Mouse (Mus musculus) CD4-positive helper T cell, adult 2 months (primary cell): ENCODE results near the gene Ccr7.

ENCODE experiments used
- DNase-seq: peaks from one replicate; pipeline ENCODE4 v3.0.0-alpha.2; 2012; ENCODE audit warnings: low read depth, missing footprints, low spot score

Gene Ccr7

DNA sequence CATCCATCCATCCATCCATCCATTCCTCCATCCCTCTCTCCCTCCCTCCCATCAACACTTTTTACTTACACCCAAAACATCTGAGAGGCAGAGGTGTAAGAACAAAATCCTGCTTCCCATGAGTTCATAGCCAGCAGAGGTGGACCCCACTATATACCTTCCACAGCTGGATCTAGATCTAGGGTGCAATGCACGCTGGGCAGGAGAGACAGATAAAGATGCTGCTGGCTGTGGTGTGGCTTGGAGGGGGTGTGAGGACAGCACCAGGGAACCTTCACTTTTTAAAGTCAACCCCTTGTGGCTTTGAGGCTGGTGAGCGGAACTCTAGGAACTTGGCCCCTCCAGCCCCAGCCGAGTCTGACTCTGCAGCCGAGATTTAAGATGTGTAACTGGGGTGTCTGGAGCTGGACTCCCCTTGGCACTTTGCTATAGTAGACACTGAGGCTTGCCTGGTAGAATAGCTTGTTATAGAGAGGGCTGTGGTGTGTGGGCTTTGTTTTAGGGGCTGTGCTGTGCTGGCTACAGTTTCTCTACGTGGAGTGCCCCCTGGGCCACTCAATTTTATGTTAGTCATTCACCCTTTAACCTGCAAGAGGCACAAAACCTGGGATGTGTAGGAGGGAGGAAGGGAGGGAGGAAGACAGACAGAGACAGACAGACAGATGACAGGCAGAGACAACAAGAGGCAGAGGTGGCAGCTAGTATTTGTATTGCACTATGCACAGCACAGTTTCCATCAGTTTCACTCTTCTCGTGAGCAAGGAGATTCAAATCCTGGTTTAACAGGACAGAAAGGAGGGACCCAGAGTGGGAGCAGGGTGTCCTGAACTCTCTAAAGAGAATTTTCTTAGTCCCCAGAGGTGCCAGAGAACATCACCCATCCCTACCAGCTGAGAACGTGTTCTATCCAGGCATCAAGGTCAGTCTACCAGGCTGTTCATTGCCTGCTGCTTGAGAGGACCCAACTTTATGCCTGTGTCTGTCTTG is 817 bp downstream of the Ccr7 start:
- peak; percentile 49 for DNase-seq

DNA sequence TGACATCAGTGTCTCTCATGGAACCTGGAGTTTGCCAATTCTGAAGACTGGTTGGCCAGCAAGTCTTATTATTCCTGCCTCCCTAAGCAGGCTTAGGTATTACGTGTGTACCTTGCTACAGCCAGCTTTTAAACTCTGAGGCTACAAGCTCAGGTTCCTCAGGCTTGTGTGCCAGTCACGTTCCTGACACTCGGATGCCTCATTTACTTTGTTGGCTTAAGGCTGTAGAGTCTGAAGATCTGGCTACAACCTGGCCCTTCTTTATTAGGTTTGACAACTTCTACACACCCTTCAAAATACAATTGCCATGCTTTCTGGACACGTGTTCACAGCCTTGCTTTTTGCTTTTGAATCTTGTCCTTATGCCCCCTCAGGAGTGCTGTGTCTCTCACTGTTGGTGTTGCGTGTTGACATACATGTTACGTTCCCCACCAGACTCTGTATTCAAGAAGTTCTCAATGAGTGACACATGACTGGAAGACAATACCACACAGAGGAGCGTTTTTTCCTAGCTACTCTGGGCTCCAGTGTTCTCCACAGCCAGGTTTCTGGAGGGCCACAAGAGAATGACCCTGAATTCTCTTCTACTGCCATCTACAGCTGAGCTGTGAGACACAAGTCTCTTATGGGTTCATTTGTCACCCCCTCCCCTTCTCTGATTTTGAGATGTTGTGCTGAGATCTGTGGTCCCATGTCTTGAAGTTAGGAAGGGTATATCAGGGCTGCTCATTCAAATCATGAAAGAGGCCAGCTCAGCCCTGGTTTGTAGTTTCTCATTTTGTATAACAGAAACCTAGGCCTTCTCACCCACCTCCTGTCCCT is 2.3 kb downstream of the Ccr7 start:
- DNase-seq, result peak; percentile 48

DNA sequence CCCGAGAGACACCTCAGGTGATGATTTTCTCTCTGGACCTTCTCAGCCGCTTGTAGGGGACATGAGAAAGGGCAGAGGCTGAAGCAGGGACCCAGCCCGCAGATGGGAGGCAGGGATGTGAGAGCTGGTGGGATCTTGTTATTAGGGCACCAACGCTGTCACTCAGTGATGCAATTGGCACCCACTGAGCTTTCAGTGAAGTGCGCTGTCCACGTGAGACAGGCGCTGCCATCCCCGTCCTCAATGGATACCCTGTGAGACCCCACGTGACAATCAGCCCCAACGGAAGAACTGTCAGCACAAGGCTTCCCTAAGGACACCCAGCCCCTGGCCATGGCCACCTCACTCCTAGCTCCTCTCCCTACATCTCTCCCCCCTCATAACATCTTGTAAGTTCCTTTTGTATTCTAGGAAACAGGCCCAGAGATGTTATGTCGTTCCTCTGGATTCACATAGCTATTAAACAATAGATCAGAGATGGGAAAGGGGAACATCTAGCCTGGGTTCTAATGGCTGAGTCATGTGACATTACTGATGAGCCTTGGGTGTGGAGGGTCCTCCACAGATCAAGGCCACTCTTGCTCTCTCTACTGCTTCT is 3.4 kb downstream of the Ccr7 start:
- peak; percentile 37 for DNase-seq

DNA sequence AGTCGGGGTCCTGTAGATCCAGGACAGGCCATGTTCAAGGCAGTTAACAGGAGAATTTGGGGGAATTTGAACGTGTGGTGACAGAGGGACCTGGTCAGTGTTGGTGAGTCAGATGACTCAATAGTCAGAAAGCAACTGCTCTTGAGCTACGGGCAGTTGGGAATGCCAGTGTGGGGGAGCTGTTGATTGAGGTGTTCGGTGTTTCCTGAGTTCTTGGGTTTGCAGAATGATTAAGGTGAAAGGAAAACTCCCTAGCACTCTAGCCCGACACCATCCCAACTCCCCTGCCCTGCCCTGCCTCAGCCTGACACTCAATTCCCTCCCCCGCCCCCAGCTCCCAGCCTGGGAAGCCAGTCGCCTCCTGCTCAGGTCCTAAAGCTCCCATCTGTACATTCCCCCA is 4.0 kb downstream of the Ccr7 start:
- DNase-seq, result no peak

DNA sequence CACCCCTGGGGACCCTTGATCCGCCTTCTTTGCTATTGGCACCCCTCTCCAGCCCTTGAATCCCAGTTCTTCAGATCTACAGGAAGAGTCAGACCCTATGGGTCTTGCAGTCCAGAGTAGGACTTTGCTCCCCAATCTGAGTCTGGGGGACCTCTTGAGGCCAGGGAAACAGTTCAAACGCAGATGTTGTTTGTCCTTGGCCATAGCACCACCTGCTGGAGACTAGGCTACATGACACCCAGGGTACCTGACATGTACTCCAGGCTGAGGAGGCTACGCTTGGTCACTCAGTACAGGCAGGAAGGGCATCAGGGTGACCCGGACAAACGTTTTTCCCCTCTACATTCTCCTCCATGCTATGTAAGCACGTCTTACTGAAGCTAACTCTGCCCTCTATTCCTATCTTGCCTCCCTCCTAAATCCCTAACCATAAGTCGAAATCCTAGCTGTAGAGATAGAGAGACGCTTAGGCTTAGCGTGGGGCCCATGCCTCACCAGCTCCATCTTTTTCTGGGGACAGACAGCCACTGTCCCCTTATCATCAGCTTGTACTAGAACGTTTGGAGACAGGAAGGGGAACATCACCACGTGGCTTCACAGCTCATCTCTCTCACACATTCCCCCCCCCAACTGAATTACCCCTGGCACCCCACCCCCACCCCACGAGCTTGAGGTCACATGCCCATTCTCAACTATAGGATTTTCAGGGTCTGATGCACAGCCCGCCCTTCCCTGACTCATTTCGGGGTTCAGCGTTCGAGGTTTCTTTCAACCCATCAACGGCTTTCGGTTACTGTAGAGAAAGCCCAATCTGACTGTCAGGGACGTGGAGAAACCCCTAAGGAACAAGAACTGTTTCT is 4.7 kb downstream of the Ccr7 start:
- peak; percentile 87 for DNase-seq

DNA sequence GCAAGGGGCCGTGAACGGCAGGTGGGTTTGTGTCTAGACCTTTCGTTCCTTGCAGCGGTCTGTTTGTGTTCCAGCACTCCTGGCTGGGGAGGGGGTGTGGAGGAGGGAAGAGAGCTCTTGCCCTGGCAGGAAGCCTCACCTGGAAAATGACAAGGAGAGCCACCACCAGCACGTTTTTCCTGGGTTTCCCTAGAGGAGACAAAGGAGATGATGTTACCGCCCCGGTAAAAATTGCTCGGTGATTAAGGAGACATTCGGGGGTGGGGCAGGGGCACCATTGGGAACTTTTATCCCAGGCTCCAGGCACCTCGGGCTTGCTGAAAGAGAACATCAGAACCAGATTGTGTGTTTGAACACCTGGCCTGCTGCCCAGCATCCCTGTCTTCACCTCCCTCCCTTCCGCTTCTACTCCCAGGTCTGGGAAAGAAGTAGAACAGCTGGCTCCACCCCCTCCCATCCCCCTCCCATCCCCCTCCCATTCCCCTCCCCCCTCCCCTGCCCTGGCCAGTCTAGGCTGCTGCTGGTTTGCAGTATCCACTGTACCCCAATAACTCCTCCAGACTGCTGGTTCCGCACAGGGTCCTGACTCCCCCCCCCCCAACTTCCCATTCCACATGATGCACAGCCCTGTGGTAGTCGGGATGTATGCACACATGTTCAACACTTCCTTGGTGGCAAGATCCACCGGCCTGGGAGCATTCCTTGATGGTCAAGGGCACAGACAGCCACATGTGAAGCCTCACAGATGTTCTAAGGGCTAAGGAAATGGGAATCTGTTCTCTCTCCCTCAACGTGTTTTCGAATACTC is 5.8 kb downstream of the Ccr7 start:
- peak; percentile 35 for DNase-seq

DNA sequence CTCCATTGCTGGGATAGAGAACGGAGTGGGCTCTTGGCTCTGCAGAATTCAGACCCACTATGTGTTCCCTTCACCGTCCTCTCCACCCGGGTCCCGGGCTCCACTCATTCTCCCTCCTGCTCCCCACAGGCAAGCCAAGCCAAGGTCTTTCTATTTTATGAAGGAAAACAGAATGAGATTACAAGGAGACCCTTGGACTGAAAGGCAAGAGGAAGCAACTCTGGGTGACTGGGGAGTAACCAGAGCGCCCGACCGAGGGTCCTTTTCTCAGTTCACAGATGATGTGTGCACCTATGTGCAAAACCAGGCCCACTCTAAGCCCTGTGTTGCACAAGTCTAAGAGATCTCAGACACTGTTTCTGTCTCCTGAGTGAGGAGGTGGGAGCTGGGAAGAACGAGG is 6.5 kb downstream of the Ccr7 start:
- DNase-seq, result peak; percentile 48

DNA sequence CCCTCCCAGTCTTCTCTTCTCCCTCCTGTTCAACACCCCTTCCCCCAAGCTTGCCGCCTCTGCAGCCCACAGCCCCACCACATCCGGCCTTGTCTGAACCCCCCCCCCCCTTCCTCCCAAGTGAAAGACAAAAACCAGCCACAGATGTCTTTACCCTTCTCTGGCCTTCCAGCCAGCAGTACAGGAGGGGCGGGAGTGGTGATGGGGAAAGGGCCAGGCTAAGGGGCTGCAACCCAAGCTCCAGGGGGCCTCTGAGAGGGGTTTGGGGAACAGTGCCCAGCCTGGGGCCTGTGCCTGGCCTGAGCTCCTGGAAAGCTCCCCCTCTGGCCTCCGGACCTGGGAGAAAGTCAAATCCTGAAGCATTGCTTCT is 7.0 kb downstream of the Ccr7 start:
- DNase-seq, result peak; percentile 82

DNA sequence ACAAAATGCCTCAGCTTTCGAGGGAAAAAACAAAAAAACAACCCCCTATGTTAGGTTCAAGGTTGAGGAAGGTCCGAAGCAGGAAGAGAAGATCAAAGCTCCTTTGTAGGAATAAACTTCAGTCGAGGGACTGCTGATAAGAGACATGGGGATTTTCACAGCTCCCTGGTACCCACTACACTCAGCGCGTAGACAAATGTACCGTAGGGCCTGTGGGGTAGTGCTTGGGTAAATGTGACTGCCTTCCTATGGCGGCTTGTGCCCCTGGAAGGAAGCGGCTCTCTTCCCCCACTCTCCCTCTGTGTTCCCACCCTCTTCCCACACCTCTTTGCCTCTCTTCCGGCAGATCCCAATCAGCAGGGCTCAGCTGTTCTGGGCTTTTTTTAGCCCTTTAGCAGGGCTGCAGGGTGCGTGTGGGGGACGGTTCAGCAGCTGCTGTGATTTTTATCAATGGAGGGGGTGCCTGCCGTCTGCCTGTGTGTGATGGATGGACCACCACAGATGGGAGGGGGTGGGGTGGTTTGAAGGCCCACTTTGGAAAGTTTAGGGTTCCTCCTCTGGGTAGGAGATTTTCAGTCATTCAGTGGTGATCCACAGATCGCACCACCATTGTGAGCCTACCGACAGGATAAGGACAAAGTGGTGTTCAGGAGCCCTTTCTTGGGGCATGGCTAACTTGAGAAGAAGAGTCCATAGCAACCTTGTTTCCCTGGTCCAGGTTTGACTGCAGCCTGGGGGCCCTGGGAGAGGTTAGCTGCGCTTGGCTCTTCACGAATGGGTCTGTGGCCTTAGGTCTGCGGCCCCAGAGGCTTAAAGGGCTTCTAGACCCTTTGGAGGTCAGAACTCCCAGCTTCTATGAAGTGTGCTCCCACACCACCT is 7.6 kb downstream of the Ccr7 start:
- DNase-seq, result peak; percentile 64

DNA sequence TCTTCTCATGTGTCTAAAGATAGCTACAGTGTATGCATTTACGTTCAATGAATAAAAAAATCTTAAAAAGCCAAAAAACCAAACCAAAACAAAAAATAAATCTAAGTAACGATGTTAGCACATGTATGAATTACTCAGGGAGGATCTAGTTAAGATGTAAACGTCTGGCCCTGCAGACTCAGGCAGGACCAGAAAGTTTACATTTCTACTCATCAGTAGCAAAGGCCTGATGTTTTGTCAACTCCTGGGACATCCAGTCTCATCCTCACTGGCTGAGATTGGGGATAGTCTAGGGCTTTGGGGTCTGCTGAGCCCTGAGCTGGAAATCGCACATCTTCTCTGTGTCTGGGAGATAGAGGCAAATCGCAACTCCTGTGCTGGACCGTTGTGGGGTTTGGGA is 8.3 kb downstream of the Ccr7 start:
- DNase-seq, result peak; percentile 23

DNA sequence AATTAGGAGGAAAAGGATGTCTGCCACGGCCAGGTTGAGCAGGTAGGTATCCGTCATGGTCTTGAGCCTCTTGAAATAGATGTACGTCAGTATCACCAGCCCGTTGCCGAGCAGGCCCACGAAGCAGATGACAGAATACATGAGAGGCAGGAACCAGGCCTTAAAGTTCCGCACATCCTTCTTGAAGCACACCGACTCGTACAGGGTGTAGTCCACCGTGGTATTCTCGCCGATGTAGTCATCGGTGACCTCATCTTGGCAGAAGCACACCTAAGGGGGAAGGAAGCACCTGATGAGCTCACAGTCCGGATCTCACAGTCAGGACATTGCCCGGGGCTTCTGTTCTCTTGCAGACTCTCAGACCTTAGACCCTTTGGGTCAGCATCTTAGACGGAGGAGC is 9.1 kb downstream of the Ccr7 start:
- peak; percentile 67 for DNase-seq

DNA sequence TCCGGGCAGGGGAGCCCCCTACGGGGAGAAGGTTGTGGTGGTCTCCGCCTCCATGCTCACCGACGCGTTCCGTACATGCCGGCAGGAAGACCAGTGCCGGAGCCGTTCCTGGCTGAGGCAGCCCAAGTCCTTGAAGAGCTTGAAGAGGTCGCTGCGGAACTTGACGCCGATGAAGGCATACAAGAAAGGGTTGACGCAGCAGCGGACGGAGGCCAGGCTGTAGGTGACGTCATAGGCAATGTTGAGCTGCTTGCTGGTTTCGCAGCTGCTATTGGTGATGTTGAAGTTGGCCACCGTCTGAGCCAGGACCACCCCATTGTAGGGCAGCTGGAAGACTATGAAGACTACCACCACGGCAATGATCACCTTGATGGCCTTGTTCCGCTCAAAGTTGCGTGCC is 9.9 kb downstream of the Ccr7 start:
- DNase-seq, result peak; percentile 74

DNA sequence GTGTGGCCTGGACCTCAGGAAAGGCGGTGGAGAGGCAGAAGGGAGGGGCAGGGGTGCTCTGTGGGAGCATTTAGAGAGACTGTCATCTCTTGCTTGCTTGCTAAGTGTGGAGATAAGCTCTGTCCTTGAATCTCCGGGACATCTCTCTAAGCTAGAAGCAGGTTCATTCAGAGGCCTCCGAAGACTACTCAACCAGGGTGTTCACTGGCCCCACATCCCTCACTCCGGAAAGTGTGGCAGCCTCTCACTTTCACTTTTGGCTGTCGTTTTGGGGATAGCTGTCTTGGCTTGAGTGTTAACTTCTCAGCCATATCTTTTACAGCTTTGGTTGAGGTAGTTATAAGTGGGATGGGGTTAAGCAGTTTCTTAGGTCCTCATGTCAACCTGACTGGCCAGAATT is 10.4 kb downstream of the Ccr7 start:
- DNase-seq, result peak; percentile 84

DNA sequence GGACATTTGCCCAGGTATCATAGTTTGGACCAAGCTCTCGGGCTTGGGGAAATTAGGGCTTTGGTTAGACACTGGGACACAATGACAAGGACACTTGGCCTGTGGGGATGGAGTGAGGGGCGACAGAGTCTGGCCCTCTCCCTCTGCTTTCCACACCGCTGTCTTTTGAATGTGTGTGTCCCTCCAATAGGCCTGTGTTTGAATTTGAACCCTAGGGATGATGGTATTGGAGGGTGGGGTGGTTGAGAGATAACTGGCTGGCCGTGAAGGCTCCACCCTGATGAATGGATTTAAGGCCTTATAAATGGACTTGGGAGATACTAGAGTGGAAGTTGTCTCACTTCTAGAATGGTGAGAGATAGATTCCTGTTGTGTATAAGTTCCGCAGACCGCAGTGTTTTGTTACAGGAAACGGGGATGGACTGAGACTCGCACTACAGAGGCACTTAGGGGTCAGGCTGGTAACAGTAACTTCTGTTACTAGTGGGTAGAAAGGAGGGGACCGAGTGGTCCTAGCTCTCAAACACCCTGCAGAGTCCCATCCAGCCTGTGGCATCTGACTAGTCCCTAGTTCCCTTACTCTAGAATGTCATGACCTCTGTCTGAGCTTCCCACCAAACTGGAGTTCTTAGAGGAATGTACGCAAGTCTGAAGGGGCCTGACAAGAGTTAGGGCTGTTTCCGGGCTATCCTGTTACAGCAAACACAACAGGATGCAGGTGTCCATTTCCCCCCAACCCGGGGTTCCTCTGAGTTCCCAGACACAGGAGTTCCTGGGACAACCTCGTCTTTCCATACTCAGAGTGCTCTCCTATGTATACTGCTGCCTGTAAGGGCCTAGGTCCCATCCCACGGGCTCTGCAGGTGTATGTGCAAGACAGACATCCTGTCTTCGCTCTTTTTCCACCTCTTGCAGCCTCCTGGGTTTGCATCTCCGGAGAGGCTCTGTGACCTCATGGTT is 11.5 kb downstream of the Ccr7 start:
- DNase-seq, result peak; percentile 73

DNA sequence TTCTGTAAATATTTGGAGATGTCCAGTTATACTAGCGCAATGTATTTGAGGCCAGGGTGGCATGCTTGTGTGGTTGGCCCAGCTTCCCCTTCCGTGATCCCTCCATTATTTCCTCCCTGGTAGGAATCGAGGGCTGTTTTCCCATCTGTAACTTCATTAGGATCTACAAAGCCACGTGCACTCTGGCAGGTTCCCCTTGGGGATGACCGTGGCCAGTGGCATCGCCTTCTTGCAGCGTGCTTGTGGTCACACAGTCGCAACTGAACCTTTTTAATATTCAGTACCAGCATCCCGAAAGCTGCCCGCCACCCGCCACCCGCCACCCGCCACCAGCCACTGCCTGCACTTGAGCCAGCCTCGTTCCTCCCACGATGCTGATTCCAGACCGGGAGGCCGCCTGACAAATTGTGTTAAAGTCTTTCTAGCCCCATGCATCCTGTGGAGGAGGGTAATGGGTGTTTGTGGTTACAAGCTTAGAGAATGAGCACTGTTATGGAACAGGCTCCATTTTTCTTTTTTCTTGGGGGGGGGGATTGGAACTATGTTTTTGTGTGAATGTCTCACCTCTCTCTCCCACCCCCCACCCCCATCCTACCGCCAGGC is 12.3 kb downstream of the Ccr7 start:
- peak; percentile 64 for DNase-seq

DNA sequence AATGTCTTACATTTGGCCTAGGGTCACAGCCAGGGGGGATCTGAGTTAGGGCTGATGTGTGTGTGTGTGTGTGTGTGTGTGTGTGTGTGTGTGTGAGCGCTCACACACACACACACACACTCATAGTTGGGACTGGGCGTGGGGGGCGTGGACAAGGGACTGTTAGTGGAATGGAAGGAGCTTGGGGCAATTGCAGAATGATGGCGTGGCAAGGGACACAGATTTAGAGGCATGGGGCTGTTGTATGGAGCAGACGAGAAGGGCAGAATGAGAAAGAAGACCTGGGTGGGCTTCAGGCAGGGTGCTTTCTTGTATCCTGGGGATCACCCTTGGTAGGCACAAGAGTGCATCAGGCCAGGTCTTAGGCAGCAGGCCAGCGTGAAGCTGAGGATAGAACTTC is 12.8 kb downstream of the Ccr7 start:
- no peak for DNase-seq

DNA sequence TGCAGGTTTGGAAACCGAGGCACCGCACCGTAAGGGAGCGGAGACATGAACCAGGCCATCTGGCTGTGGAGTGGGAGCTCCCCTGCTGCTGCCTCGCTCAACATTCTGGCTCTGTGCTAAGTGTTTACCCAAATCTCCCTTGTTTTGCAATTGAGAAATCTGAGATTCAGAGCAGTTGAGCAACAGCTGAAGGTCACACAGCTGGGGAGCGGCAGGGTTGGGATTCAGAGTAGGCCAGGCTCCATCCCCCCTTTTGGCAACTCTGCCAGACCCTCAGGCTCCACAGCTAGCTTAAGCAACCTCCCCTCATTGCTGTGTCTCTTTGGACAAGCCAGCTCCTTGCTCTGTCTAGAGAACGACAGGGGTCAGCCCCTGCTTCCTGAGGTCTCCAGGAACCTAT is 13.3 kb downstream of the Ccr7 start:
- DNase-seq, result no peak

DNA sequence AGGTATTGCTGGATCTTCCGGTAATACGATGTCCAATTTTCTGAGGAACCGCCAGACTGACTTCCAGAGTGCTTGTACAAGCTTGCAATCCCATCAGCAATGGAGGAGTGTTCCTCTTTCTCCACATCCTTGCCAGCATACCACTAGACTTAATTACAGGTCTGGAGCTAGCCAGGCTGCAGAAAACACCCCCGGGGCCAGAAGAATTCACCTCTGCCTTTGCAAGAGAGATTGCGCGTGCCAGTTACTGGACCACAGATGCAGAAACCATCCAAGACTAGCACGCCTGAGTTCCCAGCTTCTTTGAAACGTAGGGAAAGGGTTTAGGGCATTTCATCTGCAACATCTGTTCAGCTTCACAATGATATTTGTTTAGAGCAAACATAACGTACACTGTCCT is 15.9 kb downstream of the Ccr7 start:
- DNase-seq, result no peak
